Mouse (Mus musculus): ENCODE data around the gene C2cd4a.
A peak's percentile ranks its signal among the peaks of the same experiment; 100 is the strongest.

Gene C2cd4a

DNA sequence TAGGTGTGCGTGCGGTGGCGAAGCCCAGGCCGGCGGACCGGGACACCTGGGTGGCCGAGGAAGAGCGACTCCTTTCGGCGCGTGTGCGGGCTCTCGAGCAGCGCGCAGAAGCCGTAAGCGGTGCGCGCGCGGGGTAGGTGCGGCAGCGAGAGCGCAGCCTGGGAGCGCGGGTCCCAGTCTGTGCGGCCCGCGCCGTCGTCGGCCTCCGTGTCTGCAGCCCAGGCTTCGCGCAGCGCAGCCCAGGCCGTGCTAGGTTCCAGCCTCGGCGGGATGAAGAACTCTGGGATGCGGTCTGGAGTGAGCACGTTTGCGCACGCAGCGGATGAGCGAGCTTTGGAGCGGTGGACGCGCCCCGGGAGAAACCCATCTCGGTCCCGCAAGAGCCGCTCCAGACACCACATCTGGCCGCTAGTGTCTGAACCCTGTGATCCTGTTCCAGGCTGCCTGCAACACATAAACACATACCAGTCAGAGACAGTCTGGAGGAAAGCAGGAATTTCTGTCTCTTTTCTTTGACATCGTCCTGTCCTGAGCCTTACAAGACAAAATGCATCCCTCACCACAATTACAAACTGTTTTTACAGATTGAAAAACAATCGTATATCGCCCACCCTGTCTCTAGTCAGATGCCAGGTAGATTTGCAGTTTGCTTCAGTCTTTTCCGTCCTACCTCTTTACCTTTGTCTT is 628 bp downstream of the C2cd4a start:
- DNase-seq (ENCODE audit: low spot score): no peak

DNA sequence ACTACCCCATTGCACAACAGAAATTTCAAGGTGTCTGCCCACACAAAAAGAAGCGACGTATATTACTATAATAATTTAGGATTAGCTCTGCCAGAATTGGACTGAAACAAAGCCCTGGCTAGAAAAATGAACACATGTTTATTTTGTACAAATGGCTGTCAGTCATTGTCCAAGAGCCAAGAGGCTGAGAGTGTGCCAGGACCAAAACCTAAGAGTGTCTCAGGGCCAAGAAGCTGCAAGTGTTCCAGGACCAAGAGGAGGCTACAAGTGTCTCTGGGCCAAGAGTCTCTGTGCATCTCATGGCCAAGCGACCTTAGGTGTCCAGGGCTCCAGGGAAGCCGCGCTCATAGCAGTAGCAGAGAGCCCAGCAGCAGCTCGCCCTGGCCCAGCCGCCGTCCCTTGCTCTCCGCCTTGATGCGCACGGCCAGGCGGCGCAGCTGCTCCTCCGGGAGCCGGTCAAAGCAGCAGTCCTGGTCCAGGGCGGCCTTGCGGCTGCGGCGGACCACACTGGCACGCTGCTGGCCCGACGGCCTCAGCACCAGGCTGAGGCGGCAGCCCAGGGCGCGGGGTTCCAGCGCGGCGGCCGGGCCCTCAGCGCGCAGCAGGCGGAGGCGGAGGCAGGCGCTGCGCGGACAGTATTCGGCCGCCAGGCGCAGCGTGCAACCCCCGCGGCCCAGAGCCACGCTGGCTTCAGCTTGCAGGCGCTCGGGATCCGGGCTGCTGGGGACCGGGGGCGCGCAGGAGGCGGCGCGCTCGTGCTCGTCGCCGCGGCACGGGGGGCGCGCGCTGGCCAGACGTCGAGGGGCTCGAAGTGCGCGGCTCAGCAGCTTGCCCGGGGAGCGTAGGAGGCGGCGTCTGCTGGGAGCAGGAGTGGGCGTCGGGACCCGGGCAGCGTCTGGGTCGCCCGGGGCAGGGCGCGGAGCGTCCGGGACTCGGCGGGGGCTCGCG is 1.4 kb downstream of the C2cd4a start:
- peak; percentile 47 for DNase-seq (ENCODE audit: low spot score)

DNA sequence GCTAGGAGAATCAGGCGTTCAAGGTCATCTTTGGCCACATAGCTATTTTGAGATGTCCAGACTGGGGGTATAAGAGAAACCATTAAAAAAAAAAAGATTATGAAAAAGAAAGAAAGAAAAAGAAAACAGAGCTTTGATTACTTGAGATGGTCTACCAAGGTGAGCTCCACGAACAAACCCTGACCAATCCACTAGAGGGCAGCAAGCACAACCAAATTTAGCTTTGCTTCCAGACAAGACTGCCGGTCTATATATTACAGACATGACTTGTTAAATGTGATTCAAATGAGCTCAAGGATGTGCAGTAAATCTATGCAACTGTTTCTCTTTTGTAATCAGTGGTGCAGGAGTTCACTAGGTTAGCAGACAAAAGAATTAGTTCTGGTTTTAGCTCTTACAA is 3.9 kb downstream of the C2cd4a start:
- peak; percentile 72 for DNase-seq (ENCODE audit: low spot score)

DNA sequence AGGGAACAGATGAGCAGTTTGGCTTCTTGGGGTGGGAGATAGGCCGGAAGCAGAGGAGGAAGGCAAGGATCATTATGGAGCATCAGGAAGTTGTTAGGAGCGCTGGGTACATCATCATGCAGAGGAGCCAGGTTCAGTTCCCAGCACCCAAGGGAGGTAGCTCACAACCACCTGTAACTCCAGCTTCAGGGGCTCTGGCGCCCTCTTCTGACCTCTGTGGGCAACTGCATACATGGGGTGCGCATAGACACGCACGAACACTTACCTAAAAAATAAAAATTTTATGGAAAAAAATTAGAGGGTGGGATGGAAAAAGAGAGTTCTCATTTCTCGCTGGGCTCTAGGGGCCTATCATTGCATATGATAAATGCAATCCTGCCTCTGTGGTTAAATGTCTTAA is 6.6 kb downstream of the C2cd4a start:
- DNase-seq (ENCODE audit: low spot score): no peak

DNA sequence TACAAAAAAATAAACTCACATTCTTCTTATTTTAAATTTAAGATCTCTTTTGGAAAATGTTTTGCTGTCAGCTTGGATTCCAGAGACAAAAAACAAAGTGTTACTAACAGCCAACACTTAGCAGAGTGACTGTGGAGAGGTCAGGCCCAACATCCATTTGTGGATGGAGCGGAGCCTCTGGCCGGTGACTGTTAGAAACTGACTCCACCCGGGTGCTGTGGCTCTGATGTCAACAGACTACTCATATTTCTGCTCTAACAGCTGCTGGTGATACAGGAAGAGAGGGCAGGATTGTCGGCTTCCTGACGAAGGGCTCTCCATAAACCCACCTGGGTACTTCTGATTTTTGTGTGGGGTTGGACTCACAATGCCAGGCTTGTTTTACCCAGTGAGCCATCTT is 9.0 kb downstream of the C2cd4a start:
- DNase-seq (ENCODE audit: low spot score): no peak

DNA sequence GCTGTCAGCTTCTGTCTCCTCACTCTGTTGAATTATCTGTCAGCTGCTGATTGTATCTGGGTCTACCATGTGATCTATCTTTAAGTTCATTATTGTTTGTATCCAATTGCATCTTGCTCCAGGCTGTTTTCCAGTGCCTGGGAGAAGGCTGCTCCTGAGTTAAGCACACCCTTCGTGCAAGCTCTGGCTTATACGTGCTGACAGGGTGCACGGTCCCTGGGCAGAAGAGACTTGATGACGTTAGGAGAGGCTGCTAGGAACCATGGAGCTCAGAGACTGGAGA is 13.5 kb downstream of the C2cd4a start:
- no peak for DNase-seq (ENCODE audit: low spot score)

DNA sequence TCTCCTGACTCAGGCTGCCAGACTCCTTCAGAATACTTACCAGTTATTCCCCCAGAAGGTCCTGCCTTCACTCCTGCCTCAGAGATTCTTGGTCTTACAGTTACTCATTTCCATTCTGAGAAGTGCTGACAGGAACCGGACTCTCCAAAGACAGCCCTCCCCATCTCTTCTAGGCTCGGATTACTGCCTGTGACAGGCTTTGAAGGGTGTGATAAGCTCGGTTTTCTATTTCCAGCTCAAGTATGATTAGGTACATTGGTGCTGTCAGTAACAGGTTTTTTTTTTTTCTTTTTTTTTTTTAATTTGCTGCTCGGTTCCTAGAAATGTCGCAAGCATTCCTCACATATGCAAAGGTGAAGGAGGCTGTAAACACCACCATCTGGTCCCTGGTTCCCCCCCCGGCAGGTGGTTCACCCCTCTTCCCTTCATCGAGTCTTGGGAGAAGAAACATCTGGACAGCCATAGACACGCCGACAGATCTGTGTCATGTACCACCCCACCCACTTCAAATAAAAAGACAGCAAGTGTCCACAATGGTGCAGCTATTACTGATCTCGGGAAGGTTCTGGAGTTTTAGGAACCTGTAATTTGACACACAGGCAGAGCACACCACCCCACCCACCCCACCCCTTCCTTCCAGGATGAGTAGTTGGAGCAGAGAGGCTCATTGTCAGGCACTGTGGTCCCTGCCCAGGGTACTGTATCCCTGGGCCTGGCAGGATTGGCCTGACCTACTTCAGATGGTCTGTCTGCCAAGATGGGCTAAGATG is 14.0 kb downstream of the C2cd4a start:
- DNase-seq (ENCODE audit: low spot score): no peak

DNA sequence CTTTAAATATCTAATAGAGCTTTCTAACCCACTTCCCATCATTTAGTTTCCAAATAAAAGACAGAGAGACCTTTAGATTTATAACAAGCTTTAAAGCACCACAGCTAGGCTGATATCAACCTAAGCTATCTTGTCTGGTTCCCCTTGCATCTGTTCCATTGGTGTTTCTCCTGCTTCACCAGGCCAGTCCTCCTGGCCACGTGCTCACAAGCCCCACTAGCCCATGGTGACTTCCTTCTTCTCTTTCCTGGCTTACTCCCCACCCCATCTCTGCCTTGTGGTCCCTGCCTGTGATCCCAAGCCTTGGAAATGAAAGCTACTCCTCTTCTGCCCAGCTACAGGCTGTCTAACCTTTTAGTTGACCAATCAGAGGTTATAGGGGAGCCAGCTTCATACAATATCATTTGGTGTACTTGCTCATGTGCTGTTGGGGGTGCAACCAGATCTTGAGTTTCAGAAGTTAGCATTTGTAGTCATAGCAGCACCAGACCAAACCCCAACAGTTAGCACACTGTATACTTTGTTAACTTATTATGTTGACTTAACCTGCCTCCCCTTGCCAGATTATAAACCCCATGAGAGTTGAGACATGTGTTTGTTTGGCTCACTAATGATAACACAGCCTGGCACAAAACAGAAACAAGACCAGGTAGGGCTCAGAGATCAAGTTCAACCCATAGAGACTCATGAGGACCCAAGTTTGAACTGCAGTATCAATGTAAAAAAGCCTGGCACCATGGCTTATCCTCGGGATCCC is 15.8 kb downstream of the C2cd4a start:
- DNase-seq (ENCODE audit: low spot score): no peak

DNA sequence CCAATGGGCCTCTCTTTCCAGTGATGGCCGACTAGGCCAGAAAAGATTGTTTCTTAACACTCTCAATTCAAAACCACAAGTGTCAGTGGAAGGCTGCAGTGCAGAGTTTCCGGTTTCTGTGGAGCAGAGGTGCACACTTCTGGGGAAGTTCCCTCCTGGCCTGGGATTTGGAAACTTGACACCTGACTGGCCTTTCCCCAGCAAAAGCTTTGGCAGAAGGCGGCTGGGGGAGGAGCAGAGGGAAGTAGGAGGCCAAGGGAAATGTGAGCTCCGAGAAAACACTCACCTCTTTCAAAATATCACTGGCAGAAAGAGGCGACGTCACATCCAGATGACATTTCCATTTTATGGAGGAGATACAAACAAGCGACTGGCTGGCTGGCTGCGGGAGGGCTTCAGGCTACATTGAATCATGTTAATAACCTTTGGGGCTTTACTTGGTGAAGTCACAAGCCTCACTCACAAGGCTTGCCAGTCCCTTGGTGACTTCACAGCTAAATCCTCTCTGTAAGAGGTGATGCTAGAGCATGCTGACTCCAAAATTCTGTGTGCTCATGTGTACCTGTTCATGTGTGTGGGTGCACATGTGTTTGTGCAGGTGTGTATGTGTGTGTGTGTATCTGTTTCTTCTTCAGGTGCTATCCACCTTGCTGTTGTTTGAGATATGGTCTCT is 18.3 kb downstream of the C2cd4a start:
- DNase-seq (ENCODE audit: low spot score): no peak

DNA sequence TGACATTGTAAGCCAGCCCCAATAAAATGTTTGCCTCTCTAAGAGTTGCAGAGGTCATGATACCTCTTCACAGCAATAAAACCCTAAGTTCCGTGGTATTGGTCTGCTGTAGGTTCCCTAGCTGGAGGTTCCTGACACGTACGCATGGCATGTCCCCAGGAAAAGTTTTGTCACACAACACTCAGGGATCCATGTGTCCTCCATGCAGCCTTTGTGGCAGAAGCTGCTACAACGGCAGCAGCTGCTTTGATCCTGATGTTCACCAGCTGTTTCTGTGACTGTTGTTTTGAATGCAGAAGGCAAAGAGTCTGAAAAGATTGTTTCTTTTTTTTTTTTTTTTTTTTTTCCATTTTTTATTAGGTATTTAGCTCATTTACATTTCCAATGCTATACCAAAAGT is 19.0 kb downstream of the C2cd4a start:
- DNase-seq (ENCODE audit: low spot score): no peak

DNA sequence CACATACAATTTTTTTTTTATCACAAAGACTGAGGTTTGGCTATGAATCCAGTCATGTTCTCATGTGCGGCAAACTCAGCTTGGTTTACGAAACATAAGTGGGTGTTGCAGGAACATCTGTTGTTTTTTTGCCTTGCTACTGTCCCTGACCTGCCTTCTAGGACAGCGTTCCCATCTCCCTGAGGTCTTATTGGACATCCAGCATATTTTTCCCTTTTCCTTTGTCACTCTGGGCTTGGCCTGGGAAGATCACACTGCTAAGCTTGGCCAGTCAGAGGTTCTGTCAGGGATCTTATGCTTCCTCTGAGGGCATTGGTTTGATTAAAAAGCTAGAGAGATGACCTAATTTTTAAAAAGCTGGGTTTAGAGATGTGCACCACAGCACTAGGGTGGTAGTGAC is 21.0 kb downstream of the C2cd4a start:
- DNase-seq (ENCODE audit: low spot score): no peak

DNA sequence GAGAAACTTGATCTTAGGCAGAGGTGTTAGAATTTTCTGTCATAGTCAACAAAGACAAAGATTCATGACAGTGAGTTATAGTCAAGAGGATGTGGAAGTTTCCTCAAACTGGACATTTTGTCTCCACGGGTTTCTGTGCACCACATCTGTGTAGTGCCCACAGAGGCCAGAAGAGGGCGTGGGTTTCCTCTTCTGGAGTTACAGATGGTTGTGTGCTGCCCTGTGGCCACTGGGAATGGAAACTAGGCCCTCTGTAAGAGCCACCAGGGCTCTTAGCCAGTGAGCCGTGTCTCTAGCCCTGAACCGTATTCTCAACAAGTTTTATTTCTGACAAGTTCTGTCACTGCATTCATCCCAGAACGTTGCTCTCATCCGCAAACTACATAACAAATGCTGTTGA is 21.6 kb downstream of the C2cd4a start:
- no peak for DNase-seq (ENCODE audit: low spot score)

DNA sequence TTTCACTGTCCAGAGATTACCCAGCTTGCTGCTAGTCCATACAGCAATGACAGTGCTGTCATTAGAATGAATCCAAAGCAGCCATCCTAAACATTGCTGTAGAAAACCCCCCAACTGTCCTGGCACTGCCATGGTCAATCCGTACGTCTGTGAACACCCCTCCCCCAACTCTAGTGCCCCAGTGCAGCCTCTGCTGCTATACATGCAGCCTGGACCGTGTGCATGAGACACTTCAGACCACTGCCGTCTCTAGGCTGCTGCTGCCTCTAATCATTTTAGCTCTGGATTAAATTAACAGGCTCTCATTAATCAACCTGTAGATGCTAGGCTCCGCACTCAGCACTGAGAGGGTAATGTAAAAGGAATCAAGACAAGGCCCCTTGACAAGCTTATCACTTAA is 25.1 kb downstream of the C2cd4a start:
- DNase-seq (ENCODE audit: low spot score): no peak

DNA sequence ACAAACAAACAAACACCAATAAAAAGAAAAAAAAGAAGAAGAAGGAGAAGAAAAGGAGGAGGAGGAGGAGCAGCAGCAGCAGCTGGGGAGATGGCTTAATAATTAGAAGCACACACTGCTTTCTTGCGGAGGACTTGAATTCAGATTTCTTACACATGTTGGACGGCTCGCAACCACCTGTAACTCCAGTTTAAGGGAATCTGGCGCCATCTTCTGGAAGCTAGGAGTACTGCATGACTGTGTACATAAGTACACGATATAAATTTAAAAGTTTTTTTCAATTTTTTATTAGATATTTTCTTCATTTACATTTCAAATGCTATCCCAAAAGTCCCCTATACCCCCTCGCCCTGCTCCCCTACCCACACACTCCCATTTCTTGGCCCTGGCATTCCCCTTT is 29.9 kb downstream of the C2cd4a start:
- peak; percentile 73 for DNase-seq (ENCODE audit: low spot score)

DNA sequence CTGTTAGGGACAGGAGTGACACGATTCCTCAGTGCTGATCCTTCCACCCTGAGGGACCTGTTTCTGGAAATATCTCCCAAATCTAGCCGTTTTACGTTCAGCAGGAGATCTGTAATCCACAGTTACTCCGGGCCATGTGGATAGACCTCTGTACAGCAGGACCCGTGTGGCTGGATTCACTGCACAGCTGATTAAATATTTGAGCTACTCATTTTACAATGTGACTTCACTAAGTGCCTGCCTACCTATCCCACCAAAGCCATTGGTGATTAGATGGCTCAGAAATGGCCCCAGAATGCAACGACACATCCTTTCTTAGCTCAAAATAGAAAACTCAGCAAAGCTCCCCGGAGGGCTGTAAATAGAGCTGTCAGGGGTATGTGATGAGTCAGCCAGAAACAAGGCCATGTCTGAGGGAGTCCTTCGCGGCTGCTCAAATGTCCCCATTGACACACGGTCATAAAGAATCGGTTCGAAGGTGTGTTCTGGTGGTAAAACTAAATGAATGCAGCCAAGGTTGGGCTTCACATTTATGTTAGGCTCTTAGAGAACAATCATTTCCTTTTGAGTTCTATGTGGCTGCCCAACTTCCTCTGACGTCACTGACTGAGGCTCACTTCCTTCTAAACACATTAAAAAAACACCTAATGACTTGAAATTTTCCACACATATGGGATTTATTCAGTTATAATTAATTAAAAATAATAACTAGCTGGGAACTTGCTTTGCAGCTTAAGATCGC is 32.9 kb downstream of the C2cd4a start:
- DNase-seq (ENCODE audit: low spot score): no peak

DNA sequence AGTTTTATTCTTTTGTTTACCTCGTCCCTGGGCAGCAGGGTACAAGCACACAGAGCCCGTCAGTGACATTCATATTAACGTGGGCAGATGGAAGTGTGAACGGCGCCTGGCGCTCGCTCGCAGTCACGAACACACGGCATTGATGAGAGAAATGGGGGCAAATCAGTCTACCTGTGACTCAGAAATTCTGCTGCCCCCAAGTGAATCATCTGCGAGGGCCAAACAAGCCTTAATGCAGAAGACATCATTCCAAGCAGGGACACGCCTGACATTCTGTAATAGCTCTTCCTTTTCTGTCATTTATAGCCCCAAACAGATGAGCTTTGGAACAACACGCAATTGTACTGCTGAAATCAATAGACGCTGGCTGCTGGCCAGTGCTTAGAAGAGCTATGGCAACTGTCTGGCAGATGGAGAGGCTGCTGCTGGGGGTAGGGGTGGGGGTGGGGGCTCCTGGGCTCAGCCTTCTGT is 36.9 kb downstream of the C2cd4a start:
- DNase-seq (ENCODE audit: low spot score): peak; percentile 82

DNA sequence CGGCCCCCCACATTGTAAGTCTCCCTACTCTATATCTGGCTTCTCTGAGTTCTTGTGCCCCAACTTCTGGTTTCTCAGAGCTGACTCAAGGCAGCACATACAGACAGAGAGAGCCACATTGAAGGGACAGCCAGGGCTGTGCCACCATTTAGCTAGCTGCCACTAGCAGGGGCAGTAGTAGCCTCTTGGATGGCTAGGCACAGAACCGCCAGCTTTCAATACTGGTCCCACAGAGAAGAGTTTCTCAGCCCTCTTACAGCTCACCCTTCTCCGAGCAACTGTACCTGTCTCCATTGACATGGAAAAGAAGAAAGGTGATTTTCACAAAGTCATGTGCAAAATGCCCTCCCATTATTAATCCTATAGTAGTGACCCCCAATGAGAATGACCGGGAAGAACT is 37.5 kb downstream of the C2cd4a start:
- no peak for DNase-seq (ENCODE audit: low spot score)

DNA sequence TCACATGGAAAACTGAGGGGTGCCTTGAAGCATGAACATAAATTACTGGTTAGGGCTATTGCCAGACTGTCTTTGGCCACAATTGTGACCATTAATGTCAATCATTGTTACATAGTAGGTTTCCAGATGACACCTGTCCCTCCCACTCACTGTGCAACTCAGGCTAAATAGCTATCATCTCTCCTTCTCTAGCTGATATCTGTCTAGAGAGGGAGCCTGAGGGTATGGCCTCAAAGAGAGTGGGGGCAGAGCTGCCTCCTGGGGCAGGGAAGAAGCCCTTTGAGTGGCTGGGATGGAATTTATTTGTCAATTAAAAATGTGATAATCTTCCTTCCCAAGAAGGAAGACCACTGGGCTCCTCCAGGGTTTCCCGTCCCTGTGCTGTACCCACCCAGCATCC is 37.9 kb downstream of the C2cd4a start:
- no peak for DNase-seq (ENCODE audit: low spot score)

DNA sequence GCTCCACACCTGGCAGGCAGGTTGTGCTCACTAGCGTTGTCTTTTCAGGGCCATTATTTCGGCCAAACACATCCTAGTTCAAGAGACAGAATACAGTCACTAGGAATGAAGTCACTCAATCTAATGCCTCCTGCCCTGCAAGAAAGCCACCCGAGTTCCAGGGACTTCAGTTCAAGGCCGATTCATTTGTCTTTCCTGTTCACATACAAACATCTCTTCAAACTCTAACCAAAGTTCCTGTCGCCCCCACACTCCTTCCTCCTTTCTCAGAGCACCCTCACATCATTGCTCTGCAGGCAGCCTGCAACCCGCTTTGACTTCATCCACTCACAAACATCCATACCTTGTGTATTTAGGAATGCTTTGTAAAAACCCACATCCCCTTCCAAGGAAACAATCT is 38.6 kb downstream of the C2cd4a start:
- no peak for DNase-seq (ENCODE audit: low spot score)

DNA sequence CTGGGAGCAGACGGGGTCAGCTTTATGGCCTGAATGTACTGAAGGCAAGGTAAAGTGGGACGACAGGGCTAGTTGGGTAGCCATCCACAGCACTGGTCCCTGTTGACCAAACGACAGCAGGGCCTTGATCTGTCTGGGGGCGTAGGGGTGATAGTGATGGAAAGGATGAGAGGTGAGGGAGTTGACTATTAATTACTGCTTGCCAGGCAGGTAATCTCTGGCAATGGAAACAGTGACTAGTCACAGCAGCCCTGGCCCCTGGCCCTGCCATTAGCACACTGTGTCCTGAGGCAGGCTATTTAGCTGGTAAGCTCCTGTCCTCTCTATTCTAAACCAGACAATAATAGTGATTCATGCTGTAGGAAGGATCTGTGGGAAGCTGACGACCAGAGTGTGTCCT is 39.7 kb downstream of the C2cd4a start:
- DNase-seq (ENCODE audit: low spot score): no peak

DNA sequence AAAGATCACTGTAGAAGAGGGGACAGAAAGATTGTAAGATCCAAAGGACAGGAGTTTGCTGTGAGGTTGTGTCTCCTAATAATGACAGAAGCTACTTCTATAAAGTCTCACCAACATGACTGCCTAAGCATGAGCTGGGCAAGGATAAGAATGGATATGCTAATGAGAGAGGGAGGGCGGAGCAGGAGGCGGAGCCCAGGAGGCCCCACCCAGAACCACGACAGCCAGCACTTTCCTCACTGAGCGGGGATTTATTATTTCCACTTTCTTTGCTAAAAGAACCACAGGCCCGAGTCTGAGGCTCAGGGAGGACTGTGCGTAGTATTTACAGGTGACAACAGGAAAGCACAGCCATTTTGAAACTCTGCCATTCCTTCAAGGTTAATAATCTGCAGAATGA is 44.5 kb downstream of the C2cd4a start:
- no peak for DNase-seq (ENCODE audit: low spot score)
